Mouse (Mus musculus): Measurements from ENCODE around the gene Scd1.

Gene Scd1

DNA sequence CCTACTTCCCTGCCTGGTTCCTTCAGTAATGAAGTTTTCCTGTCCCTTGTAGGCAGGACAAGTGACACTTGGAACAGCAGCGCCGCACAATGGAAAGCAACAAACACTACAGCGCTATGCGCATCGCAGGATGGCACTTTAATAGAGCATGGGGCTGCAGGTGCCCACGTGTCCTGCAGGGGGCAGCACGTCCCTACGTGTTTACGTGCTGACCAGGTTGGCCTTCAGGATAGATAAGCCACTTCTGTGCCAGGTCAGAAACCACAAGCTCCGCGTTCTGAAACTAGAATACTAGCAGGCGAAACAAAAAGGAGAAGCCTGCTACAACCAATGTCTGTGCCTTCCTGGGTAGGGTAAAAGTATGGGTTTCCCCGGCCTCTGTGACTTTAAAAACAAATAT, 44.1 kb downstream of the Scd1 start:
- peak; percentile 45 for DNase-seq

DNA sequence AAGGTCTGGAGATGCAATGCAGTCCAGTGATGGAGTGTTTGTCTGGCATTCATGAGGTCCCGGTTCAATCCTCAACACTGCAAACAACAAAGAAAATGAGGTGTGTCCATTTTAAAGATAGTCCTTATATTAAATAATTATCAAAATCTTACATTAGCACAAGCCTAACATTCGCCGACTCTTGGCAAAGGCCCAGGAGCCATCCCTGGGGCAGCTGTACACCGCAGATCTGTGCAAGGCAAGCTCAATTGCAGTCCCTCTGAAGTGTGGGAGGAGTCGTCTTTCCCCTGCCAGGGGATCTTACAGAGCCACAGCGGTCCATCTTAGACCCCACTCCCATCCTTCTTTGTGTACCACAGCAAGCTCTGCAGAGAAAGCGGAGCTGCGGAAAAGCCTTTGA, 49.0 kb downstream of the Scd1 start:
- no peak for DNase-seq

DNA sequence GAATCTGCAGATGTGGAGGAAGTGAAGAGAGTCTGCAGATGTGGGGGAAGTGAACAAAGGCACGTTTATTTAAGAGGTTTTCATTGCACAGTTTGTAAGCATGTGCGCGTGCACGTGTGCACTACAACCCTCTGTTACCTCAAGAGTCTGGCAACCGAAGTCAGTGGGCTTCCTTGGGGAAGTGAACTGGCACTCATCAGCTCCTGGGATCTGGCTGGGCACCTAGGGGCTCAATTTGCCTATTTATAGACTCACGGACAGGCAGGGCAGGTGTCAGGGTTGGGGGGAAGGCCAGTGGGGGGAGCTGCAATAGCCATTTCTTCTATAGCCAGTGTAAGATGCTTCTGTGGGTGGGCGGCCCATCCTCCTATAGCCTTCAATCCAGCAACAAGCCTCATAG, 55.9 kb downstream of the Scd1 start:
- no peak for DNase-seq

DNA sequence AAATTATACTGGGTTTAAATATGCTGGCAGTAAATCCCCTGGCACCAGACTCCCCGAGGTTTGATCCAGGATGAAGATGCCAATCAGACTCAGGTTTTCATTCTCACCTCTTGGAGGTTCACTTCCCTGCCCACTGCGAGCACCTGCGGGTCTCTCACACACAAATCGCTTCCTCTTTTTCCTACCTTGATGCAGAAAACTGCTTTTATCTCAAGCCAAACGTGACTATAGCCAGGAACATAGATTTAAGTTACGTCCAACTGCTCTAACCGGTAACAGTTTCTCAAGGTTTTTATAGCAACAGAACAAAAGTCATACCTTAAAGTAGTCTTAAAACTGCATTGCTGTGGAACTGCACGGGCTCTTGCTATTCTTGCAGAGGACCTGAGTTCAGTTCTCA, 58.0 kb downstream of the Scd1 start:
- no peak for DNase-seq
